Mouse (Mus musculus): ENCODE measurements at regions not wholly inside any gene's neighbourhood (a gene's known extent, or its start where the extent isn't known, plus 50 kb on each side); places are given as distances from the start of the nearest gene placed in this dataset.
A peak's percentile ranks its signal among the peaks of the same experiment; 100 is the strongest.

- no peak for DNase-seq (ENCODE audit: low spot score)
Measured at GRCm38 (mm10) chr6:11404101-11404500, 503.2 kb downstream of the Ndufa4 start.

GRCm38 (mm10) chr6:11359088-11359487 lies 548.2 kb downstream of the Ndufa4 start:
- DNase-seq (ENCODE audit: low spot score): no peak

- DNase-seq (ENCODE audit: low spot score): no peak
Measured at GRCm38 (mm10) chr6:11353599-11353998, 553.7 kb downstream of the Ndufa4 start.

GRCm38 (mm10) chr6:11334137-11334536 lies 573.2 kb downstream of the Ndufa4 start:
- DNase-seq (ENCODE audit: low spot score): no peak

- no peak for DNase-seq (ENCODE audit: low spot score)
Measured at GRCm38 (mm10) chr6:11313744-11314143, 593.6 kb downstream of the Ndufa4 start.

GRCm38 (mm10) chr6:11305979-11306534 lies 601.2 kb downstream of the Ndufa4 start:
- no peak for DNase-seq (ENCODE audit: low spot score)

- DNase-seq (ENCODE audit: low spot score): peak; percentile 6
Measured at GRCm38 (mm10) chr6:11283990-11284389, 623.3 kb downstream of the Ndufa4 start.

- no peak for DNase-seq (ENCODE audit: low spot score)
Measured at GRCm38 (mm10) chr6:11275214-11275613, 632.1 kb downstream of the Ndufa4 start.

All from MN1 (cell line).